Mouse (Mus musculus): ENCODE measurements around the gene Dglucy.

Gene Dglucy

GRCm38 (mm10) chr12:100778934-100779865 is at the start of gene Dglucy:
Gene Dglucy (plus strand): TSS chr12:100779057.
- DNase-seq (ENCODE audit: low read depth): peak; percentile 96

DNA sequence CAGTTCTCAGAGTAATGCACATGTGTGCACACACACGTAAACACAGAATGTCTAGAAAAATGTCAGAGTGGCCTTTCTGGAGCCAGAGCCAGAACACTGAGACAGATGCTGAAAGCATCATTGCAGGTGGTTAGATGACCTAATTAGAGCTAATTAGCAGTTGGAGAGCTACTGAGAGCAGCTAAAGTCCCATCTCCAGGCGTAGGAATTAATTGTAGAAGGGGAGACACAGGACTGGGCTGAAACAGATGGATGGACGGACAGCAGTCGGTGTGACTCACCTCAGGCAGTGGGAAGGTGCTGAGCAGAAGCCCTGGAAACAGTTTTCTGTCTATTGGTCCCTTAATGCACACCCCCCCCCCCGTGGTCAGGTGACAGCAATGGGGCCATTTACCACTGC is 43.7 kb upstream of the Dglucy start:
- DNase-seq (ENCODE audit: low read depth): no peak

- no peak for DNase-seq (ENCODE audit: low read depth)
Measured at GRCm38 (mm10) chr12:100735581-100735980, 43.3 kb upstream of the Dglucy start.

DNA sequence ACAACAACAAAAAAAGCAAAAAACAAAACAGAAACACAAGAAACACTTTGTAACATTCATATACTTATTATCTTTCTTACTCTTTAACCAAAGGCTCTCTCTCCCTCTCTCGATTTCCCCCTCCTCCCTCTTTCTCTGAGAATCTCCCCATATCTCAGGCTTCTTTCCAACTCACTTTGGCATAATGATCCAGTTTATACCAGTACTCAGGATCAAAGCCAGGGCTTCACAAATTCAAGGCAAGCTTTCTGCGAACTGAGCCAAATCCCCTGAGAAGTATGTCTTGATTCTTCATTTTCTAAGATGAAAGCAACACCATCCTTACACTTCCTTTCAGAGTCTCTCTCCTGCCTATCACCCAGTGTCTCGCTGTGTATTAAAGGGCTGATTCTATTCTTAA is 40.4 kb upstream of the Dglucy start:
- DNase-seq (ENCODE audit: low read depth): no peak

DNA sequence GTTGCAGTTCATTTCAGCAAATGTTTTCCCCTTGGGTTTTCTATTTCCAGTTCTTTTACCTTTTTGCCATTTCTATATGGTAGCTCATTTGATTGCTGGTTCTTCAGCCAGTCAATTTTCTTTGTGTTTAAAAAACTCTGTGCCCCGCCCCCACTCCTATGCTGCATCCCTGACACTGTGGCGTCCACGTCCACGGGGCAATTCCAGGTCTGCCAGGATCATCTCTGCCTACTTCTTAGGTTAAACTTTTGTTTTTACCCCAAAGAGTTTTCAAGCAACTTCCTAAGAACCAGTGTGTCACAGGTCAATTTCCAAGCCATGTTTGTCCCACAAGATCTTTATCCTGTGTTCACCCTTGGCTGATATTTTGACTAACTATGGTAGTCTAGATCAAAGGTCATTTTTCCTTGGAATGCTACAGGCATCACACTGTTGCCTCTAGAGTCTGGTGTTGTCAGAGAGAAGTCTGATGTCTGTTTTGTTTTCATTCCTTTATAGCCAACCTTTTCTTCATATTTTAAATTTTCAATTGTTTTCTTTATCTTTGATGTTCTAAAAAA is 39.8 kb upstream of the Dglucy start:
- DNase-seq (ENCODE audit: low read depth): no peak

- DNase-seq (ENCODE audit: low read depth): peak; percentile 49
Measured at GRCm38 (mm10) chr12:100740313-100740712, 38.5 kb upstream of the Dglucy start.

DNA sequence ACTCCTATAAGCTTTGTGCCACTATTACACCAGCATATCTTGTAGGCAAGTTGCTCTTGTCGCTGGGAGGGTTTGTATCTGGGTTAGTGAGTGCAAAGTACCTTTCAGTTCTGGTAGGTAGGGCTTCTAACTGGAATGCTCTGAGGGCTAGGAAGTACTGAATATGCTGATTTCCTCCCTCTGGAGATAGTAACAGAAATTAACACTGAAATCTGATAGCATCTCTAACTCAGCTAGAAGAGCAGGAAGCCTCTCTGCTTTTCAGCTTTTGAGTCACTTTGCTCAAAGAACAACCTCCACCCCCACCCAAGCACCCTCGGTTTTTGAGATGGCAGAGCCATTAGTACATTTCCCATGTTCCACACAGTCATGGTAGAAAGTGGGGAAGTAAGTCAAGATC is 36.4 kb upstream of the Dglucy start:
- DNase-seq (ENCODE audit: low read depth): peak; percentile 61

DNA sequence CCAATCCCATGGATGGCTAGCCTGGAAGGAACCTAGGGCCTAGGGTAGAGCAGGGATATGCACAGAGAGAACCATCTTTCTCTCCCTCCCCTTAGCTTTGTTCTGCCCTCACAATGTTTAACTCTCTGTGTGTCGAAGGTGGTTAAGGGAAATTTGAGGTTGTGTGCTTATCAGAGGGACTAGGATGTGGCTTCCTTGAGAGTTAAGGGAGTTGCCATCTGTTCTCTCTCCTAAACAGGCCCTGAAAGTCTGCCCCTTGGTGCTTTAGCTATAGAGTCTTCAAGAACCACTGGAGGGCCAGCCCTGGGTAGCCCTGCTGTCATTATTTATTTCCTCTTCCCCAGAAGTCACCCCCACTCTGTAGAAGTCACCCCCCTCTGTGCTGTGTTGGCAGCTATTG is 25.9 kb upstream of the Dglucy start:
- DNase-seq (ENCODE audit: low read depth): peak; percentile 88

DNA sequence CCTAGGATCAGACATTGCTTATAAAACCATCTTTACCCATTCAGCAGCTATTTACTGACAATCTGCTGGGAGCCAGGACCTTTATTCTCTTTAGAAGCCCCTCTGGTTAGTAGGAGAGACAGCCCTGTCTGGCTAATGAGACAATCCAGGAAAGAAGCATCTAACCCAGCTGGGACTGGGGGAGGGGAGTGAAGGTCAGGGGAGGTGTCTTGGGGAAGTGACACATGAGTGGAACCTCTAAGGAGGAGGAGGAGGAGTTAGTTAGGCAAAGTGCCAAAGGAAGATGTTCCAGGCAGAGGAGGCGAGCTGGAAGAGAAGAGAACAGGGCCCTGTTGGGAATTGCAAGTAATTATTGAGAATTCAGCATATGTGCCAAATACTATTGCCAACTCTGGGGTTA is 25.1 kb upstream of the Dglucy start:
- peak; percentile 75 for DNase-seq (ENCODE audit: low read depth)

GRCm38 (mm10) chr12:100757427-100757826 is 21.4 kb upstream of the Dglucy start:
- no peak for DNase-seq (ENCODE audit: low read depth)

DNA sequence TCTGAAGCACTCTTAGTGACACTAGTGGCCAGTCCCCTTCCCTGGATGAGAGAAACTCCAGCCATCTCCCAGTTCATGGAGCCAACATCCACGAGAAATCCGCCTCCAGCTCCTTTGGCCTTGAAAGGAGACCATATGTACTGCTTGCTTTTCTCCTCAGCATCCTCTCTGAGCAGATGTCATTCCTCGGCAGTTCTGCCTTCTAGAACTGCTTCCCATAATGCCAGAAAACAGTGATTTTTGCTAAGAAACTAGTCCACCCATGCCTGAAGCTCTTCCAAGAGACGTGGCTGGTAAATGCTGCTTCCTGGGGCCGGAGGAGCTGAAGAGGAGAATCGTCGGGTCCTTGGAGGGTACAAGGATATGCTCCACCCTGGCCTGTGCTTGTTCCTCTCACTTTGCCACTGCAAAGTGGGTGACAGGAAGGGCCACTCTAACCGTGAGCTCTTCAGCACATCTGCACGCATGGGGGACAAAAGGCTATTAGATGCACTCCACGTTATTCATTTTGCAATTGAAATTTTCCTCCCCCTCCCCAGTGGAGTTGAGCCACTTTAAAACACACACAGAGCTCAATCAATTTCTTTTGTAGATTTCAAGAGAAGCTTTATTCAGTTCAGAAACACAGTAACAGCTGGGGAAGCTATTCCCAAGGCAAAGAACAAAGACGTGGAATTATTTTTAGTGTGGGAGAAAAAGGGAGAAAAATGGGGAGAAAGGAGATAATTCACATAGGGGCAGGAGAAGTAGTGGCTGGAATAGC is 16.0 kb upstream of the Dglucy start:
- DNase-seq (ENCODE audit: low read depth): no peak

- peak; percentile 32 for DNase-seq (ENCODE audit: low read depth)
Measured at GRCm38 (mm10) chr12:100764329-100765018, 14.4 kb upstream of the Dglucy start.

- DNase-seq (ENCODE audit: low read depth): no peak
Measured at GRCm38 (mm10) chr12:100769871-100770270, 9.0 kb upstream of the Dglucy start.

- no peak for DNase-seq (ENCODE audit: low read depth)
Measured at GRCm38 (mm10) chr12:100770765-100771164, 8.1 kb upstream of the Dglucy start.

DNA sequence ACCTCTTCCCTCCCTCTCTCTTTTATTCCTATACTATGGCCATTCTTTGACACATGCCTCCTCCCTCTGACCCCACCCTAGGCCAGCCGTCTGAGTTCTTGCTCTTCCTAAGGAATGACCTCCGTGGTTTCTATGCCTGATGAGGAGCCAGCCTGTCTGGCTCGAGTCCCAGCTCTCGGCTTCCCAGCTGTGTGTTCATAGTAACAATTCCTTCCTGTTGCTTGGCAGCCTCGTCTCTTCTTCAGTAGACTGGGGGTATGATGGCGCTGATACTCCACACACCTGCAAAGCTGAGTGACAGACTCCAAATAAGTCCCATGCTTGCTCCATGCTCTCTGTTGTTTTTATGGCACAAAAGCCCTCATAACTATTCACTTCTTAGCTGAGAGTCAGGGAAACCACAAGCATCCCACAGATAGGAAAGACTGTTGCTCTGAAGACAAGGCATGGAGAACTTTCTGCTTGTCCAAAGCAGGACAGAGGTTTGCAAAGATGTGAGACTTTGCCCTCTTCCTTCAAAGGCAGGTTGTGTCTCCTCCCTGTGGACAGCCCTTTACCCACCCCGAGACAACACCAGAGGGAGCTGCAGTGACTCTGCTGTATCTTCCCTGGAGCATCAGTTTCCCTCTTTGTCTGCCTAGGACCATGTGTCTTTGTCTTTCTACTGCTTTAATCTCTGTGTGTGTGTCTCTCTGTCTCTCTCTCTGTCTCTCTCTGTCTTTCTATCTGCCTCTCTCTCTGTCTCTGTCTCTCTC is 6.5 kb upstream of the Dglucy start:
- DNase-seq (ENCODE audit: low read depth): peak; percentile 64

GRCm38 (mm10) chr12:100774756-100775155 is 4.1 kb upstream of the Dglucy start:
- DNase-seq (ENCODE audit: low read depth): no peak

DNA sequence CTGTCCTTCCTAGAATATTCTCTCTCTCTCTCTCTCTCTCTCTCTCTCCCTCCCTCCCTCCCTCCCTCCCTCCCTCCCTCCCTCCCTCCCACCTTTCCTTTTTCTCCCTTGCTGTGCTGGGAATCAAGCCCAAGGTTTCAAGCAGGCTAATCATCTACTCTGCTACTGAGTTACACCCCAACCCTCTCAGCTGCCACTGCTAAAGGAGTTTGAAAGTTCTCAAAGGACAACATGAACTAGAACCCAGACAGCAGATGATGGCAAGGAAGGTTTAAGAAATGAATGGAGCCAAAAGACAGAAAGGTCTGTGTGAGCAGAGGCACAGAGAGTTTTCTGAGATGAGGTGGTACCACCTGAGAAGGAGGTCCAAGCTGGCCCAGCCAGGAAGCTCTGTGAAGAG is 3.6 kb upstream of the Dglucy start:
- no peak for DNase-seq (ENCODE audit: low read depth)

- DNase-seq (ENCODE audit: low read depth): peak; percentile 85
Measured at GRCm38 (mm10) chr12:100775911-100776581, 2.8 kb upstream of the Dglucy start.

DNA sequence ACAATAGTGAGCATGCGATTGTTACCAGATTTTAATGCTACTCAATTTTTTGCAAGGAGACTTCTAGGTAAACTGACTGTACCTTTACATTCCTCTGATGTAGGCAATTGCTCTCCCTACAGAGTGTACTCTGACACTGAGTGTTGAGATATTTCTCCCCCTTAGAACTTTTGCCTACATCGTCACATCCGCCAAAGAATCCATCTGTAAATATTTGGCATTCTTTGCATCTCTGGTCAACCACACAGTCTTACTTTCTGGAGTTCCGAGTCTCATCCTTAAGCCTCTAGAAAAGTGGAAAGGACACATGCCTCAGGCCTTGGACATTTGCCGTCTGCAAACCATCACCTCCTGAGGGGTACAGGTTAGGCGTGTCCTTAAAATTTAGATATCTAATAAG is 1.9 kb upstream of the Dglucy start:
- DNase-seq (ENCODE audit: low read depth): no peak

DNA sequence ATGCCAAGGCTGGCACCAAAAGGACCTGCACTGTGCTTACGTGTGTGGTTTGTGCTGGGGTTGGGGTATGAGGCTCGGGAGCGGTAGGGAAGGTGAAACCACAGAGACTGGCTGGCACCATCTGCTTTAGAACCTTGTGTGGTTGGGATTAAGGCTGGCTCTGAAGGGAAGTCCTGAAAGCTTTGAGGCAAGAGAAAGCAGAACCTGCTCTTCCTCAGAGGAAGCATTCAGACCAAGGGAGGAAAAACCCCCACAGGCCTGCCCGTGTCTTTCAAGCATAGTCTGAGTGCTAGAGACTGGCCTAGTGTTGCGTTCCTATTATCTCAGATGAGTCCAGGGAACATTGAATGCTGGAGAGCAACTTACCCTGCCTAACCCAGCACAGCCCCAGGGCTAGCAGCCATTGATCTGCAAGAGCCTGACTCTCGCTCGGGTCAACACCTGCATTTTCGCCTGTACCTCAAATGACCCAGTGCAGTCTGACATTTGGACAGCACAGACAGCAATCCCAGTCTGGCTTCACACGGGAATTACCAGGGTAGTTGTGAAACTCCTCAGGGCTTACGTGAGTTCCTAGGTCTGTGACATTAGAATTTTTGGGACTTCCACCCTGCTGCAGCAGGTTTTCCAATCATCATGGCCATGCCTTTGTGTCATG is 452 bp upstream of the Dglucy start:
- peak; percentile 89 for DNase-seq (ENCODE audit: low read depth)

Measured in 416B (cell line).